Mouse (Mus musculus) c-Kit-positive CD71-positive TER-119-negative erythroid progenitor cells, embryonic 14.5 days (primary cell): ENCODE measurements at regions not wholly inside any gene's neighbourhood (a gene's known extent, or its start where the extent isn't known, plus 50 kb on each side); places are given as distances from the start of the nearest gene placed in this dataset.

Experiments
- DNase-seq: peaks from one replicate; pipeline ENCODE4 v3.0.0-alpha.2; 2013; ENCODE audit warnings: low read depth

- DNase-seq = no peak
These were observed 258.1 kb upstream of the Nt5e start for GRCm38 (mm10) chr9:88068881-88069304.

- no peak for DNase-seq
These were observed 257.2 kb upstream of the Nt5e start for GRCm38 (mm10) chr9:88069834-88070233.

- DNase-seq = no peak
These were observed 253.8 kb upstream of the Nt5e start for GRCm38 (mm10) chr9:88073165-88073564.

- no peak for DNase-seq
These were observed 253.4 kb upstream of the Nt5e start for GRCm38 (mm10) chr9:88073579-88073978.

GRCm38 (mm10) chr9:88082931-88083479 is 244.0 kb upstream of the Nt5e start:
- DNase-seq = no peak

GRCm38 (mm10) chr9:88085181-88085816 is 241.7 kb upstream of the Nt5e start:
- no peak for DNase-seq

GRCm38 (mm10) chr9:88085866-88086265 is 241.1 kb upstream of the Nt5e start:
- DNase-seq = no peak

- no peak for DNase-seq
These were observed 235.0 kb upstream of the Nt5e start for GRCm38 (mm10) chr9:88091781-88092527.

GRCm38 (mm10) chr9:88092561-88092960 is 234.4 kb upstream of the Nt5e start:
- no peak for DNase-seq

GRCm38 (mm10) chr9:88113094-88113493 is 213.9 kb upstream of the Nt5e start:
- DNase-seq = no peak

GRCm38 (mm10) chr9:88120536-88120935 is 206.5 kb upstream of the Nt5e start:
- DNase-seq = no peak

- no peak for DNase-seq
These were observed 205.9 kb upstream of the Nt5e start for GRCm38 (mm10) chr9:88120963-88121570.

GRCm38 (mm10) chr9:88124322-88125005 is 202.5 kb upstream of the Nt5e start:
- no peak for DNase-seq

- DNase-seq = no peak
These were observed 163.8 kb upstream of the Nt5e start for GRCm38 (mm10) chr9:88163025-88163780.

- DNase-seq = no peak
These were observed 149.3 kb upstream of the Nt5e start for GRCm38 (mm10) chr9:88177575-88178254.

- DNase-seq = no peak
These were observed 145.6 kb upstream of the Nt5e start for GRCm38 (mm10) chr9:88181189-88181994.

- no peak for DNase-seq
These were observed 119.6 kb upstream of the Nt5e start for GRCm38 (mm10) chr9:88207378-88207777.

- no peak for DNase-seq
These were observed 119.0 kb upstream of the Nt5e start for GRCm38 (mm10) chr9:88208022-88208421.

GRCm38 (mm10) chr9:88214758-88215157 is 112.2 kb upstream of the Nt5e start:
- no peak for DNase-seq

GRCm38 (mm10) chr9:88220360-88220759 is 106.6 kb upstream of the Nt5e start:
- DNase-seq = no peak
